Mouse (Mus musculus): Measurements from ENCODE around the gene Tbl1xr1.

The Tbl1xr1 gene

DNA sequence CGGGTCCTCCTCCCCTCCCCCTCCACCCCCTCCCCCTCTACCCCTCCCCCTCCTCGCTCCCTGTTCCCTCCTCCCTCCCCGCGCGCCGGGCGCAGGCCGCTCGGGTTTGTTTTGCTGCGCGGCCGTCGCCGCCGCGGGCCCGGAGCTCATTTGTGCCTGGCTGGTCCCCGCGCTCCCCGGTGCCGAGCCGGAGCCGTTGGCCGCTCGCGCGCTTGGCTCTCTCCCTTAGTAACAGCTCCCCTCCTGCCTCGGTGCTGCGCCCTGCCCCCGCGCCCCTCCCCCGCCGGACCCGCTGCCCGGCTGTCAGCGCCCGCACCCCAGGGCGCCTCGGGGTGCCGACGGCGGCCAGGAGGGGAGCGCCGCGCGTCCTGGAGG is at the start of gene Tbl1xr1:
TSS of gene Tbl1xr1 (plus strand) at position 92 of the 375 bp plus-strand sequence.
- peak; percentile 94 for DNase-seq (ENCODE audit: low spot score)

DNA sequence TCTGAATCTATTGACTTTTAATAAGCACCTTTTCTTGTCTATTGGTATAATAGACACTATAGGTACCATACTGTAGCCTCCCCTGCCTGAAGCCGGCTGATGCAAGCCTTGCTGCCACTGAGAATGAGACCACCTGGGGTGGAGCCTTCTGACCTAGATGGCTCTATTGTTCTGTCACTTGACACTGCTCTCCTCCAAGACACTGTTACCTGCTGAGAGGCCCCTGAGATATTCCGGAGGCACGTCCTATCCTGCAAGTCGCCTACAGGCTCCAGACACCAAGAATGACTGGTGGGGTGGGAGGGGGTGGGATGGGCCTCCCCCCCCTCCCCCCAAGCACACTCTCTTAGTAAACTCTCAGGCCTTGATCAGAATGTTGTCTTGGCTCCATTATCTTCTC is 38.4 kb upstream of the Tbl1xr1 start:
- DNase-seq (ENCODE audit: low spot score) = no peak

DNA sequence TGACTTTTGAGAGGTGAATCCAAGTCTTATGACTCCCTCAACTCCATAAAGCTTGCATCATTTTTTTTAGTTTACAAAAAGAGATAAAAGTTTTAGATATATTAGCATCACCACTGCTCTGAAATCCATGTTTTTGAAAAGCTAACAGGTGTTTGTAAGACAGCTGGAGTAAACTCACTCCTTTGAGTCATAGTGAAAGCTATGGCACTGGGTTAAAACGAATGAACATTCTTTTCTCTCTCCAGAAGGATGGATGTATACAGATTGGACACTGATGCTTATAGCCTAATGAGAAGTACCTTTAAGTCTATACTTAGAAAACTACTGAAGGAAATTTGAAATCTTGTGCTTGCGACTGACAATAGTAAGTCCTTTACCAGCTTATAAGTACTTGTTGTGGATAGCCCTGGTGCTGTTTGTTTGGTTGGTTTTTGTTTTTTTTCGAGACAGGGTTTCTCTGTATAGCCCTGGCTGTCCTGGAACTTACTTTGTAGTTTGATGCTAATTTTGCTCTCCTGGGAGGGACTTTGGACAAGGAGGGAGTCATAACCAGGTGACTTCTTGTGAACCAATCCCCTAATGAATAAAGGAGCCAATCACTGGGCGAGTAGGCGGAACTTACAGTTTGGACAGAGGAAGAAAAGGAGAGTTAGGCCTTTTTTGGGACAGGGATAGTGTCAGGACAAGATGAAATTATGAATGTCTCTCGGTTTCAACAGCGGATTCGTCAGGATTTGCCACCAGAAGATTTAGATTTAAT is 37.2 kb upstream of the Tbl1xr1 start:
- no peak for DNase-seq (ENCODE audit: low spot score)

DNA sequence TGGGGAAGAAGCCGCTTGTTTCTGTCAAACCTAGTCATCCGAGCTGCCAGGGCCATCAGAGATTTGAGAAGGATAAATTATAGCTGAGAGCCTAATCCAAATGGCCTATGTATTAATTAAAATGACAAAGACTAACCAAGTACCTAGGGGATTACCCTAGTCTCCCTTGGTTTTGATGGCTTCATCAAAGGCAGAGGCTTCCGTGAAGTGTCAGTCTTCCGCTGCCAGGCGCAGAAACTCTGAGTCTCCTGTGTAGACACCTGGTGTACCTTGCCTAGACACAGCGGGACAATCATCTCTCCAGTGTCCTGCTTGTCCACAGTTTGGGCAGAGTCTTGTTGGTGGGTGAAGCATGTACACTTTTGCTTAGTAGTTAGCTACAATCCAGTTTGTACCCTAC is 35.8 kb upstream of the Tbl1xr1 start:
- DNase-seq (ENCODE audit: low spot score) = no peak

DNA sequence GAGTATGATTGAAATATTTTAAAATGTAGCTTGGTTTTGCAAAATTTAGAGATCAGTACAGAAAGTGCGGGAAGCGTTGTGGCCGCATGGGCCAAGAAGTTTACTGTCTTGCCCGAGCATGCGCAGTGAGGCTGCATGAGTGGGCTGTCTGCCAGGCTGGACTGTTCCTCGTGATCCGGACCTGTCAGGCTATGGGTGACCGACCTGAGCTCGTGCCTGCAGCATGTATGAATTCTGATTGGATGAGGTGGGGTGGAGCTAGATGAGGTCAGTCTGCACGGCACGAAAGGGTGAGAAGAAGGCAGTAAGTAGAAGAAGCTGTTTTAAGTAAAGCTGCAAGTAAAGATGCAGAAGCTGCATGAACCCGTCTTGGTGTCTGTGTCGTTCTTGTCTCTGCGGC is 29.2 kb upstream of the Tbl1xr1 start:
- DNase-seq (ENCODE audit: low spot score) = no peak

DNA sequence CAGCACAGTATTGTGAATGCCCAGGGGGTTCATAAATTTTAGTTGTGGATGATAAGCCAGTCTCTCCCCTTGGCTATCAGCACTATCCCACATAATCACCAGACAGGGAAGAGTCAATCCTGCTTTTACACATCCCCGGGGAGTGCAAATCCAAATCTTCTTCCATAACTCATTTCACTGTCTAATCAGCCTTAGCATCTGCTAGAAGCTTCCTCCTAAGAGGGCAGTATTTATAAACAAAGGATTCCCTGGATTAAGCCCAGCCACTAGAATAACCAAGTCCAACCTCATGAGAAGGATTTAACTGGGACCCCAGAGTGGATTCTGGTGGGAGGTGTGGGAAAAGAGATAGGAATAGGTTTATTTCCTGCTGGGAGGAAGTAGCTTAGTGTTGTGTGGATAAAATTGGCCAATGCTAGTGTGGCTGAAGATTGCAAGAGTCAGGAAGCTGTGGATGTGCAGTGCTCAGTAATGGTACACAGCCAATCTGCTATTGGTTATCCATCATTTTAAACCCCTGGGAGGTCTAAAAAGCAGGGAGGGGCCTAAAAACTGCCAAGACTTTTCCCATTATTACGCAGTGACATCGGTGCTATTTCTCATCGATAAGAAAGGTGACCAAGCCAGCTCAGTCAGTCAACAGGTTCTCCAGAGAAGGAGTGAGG is 19.7 kb upstream of the Tbl1xr1 start:
- DNase-seq (ENCODE audit: low spot score) = no peak

DNA sequence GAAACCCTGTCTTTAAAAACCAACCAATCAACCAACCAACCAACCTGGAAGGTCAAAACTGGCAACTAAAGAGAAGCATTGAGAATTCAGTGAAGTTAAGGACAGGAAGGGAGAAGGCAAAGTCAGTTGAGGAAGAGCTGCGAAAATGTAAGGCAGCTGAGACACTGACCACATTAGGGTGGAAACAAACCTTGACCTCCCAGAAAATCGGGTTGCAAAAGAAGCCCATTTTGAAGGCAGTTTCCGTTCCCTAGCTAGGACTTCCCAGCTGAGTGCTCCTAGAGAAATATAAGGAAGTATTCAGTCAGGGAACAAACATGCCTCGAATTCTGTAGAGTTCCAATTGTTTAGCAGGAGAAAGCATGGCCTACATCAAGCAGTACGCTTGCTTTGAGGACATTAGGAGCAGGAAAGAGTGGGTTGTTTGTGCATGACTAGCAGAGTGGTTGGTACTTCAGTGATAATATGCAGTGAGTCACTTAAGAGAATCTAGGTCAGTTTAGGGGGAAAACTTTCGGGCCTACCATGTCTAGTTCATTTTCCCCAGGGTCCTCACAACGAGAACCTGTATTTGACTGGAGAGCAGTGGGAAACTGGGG is 18.1 kb upstream of the Tbl1xr1 start:
- no peak for DNase-seq (ENCODE audit: low spot score)

DNA sequence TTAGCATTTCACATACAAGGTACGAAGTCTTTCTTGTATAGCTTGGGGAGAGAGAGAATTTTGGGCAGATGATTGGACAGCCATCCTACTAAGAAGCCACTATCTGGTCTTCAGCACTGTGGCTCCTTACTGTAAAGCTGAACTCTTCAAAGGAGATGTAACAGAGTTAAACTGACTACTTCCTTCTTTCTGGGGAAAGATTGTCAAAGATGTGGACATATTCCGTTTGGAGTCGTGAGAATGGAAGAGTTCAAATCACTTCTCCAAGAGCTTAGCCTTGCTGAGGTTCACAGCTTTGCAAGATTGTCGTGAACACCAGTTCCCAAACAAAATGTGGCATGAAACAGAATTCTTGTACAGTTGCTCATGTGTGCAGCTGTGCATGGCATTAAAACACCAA is 15.3 kb upstream of the Tbl1xr1 start:
- DNase-seq (ENCODE audit: low spot score) = no peak

DNA sequence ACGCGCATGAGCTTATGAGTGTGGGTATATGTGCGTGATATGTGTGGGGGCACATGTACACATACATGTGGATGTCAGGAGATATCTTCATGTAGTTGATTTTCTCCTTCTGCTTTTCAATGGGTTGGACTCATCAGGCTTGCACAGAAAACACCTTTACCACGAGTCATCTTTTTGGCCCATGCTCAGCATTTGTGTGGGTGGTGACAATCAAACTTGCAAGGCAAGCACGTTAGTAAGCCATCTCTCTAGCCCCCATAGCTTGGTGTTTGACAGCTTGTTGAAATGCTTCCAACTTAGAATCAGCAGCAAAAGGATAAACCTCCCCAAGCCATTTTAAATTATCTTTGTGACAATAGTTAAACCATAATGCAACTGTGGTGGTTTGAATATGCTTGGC is 7.8 kb upstream of the Tbl1xr1 start:
- no peak for DNase-seq (ENCODE audit: low spot score)

DNA sequence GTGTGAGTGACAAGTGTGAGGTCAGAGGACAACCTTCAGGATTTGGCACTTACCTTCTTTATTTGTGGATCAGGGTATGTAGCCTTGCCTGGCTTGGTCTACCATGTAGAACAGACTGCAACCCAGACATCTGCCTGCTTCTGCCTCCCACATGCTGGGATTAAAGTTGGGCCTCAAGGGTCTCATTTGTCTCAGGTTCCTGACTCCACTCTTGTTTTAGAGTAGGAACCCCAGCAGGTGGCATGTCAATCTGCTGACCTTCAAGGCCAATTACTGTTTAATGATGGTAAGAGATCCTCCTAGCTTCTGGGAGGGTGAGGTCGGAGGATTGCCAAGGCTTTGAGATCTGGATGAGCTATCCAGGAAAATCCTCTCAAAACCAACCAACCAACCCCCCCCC is 2.5 kb upstream of the Tbl1xr1 start:
- no peak for DNase-seq (ENCODE audit: low spot score)

DNA sequence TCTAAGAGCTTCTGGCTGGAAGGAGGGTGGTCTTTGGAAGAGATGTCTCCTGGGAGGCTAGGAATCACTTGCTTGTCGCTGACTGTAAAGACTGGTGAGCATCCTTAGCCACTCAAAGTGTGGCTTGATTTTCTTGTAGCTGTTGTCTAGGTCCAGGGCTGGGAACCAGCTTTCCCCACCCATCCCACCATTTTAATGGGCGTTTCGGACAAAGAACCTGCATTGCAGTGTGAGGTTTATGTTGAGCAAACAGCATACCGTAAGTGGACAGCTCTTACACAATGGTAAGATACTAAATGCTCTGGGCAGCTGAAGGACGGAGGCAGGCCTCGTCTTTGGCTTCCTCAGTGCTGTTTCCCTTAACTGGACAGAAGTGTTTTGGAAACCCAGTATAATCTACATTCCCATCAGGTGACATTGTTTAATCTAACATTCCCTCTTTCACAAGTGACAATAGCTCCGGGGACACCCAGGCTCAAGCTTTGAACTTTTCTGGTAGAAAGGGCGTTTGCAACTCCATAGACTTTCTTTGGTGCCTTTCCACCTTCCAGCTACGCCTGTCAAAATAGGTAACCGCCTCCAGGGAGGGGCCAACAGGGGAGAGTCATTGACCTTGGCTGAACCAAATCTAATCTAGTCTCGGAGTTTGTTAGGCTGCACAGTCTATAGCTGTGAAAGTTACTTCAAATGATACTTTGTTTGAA is 1.7 kb upstream of the Tbl1xr1 start:
- peak; percentile 50 for DNase-seq (ENCODE audit: low spot score)

DNA sequence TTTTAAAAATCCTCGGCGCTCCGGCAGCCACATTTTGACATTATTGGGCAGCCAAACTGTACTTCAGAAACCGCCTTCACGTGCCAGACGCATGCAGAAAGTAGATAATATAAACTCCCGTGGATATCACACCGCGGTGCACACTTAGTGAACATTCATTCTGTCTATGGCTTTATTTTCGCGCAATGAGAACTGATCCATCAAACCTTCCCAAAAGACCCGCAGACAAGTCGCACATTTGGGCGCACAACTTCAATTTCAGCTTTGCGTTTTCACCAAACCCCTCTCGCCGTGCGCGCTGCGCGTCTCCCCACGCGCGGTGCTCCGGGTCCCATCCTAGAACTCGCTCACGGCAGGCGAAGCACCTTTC is 950 bp upstream of the Tbl1xr1 start:
- no peak for DNase-seq (ENCODE audit: low spot score)

DNA sequence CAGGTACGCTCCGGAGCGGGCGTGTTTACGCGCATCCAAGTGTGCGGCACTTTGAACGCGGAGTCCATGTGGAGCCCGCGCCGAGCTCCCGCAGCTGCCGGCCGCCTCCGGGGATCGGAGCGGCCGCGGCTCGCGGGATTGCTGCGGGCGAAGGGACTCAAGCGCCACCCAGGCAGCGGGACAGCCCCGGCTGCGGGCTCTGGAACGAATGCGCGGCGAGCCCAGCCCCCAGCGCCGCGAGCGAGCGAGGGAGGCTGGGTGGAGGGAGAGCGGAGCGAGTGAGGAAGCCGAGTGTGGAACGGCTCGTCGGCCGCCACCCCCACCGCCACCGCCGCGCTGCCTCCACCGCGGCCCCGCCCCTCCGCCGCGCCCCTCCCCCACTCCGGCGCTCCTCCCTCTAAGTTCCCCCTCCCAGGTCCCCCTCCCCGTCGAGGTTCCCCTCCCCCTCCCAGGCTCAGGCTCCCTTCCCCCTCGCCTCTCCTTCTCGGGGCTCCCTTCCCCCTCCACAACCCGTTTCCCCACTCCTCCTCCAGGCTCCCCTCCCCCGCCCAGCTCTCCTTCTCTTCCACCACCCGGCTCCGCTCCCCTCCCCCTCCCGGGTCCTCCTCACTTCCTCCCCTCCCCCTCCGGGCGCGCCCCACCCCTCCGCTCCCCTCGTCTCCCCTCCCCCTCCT is 428 bp upstream of the Tbl1xr1 start:
- DNase-seq (ENCODE audit: low spot score) = peak; percentile 86

DNA sequence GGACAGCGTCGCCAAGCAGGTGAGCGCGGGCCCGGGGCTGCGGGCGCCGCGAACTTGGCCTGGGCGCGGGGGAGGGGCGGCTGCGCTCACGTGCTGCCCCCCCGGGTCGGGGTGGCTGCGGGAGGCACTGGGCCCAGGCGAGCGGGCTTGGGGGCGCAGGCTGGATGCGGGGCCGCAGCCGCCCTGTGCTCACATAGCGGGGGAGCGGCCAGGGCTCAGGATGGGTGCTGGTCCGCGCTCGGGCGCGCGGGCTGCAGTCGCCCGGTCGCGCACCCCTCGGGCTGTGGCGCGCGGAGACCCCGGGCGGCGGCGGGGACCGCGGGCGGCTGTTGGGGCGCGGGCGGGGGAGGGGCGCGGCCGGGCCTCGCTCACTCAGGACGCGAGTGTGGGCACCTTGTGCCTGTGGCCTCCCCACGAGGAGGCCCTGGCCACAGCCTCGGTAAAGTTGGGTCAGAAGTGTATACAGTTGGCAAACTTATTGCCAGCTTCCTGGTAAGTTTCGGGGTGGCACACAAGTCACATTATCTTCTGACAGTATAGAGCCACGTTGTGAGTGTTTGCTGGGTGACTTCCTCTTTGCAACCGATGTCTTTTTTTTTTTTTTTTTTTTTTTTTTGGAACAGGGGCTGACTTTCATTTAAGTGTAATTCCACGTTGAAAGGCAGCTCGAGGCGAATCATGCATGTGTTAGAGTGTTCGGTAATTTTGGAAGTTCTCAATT is 644 bp downstream of the Tbl1xr1 start:
- no peak for DNase-seq (ENCODE audit: low spot score)

DNA sequence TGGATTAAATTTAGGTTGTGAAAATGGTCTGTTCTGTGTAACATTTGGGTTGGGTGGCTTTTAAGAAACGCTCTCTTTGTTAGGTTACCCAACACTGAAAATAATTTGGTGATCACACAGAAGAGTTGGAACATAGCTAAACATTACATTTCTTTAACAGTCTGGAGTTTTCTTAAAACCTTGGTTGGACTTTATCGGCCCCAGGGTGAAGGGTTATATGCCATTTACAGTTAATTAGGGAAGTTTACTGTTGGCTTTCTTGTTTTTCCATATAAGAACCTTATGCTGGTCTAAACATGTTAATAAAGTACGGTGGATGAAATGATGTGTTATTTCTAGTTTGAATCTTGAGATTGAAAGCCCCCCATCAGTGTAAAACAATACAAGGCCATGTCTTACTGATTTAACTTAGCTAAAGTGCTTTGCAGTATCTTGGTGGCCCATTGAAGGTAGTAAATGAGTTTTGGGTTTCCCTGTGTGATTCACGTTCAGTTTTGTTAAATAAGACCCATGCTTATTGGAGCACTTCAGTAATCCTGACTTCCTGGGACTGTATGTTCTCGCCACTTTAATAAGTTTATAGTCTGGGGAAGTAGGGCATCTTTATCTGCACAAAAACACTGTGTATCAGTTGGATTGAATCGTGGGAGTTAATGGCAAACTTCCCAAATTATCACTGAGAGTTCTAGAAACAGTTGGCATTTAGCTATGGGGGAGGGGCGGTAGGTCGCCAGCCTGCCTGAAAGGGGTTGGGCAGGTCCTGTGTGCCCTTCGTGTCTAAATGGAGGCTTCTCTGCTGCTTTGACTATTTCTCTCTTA is 1.4 kb downstream of the Tbl1xr1 start:
- peak; percentile 31 for DNase-seq (ENCODE audit: low spot score)

DNA sequence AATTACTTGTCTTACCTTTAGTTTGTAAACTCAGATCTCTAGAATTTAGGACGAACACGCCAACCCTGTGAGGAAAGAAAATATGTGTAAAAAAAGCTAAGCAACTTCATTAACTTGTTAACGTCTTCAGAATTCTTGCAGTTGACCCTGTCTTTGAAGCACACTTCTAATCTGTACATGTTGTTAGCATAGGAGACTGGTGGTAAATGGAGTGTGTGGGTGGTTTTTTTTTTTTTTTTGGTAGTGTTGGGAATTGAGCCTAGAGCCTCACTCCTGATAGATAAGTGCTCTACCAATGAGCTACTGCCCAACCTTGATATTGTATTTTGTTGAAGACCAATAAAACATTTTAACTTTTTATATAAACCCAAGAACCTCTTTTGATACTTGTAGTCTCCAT is 2.1 kb downstream of the Tbl1xr1 start:
- no peak for DNase-seq (ENCODE audit: low spot score)

DNA sequence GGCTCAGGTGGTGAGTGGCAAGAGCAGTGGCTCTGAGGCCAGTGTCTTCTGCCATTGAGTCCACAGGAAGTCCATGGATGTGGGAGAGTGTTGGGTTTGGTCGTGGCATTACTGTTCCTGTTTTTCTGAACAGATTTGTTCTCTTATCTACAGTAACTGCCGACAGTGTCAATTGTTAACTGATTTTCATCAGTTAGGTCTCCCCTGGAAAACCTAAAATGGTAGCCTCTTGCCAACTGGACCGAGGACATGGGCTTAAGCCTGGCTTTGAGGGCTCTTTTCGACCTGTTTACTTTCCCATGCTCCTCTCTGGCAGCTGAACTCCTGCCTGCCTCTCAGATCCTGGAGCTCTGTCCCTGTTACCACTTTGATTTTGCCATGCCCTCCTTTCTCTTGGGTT is 5.4 kb downstream of the Tbl1xr1 start:
- no peak for DNase-seq (ENCODE audit: low spot score)

DNA sequence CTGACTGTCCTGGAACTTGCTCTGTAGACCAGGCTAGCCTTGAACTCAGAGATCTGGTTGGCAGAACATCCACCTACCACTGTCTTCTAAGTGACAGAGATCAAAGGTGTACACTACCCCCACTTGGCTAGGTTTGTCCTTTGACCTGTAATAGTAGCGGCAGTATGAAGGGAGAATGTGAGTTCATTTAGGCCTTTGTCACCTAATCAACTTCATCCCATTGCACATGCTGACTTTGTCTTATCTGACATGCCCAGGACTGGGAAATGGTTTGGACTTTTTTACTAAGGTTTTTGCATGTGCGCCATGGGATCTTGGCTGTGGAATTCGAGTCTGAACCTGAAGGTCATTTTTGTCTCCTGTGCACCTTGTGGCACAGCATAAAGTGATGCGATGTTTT is 6.4 kb downstream of the Tbl1xr1 start:
- no peak for DNase-seq (ENCODE audit: low spot score)

DNA sequence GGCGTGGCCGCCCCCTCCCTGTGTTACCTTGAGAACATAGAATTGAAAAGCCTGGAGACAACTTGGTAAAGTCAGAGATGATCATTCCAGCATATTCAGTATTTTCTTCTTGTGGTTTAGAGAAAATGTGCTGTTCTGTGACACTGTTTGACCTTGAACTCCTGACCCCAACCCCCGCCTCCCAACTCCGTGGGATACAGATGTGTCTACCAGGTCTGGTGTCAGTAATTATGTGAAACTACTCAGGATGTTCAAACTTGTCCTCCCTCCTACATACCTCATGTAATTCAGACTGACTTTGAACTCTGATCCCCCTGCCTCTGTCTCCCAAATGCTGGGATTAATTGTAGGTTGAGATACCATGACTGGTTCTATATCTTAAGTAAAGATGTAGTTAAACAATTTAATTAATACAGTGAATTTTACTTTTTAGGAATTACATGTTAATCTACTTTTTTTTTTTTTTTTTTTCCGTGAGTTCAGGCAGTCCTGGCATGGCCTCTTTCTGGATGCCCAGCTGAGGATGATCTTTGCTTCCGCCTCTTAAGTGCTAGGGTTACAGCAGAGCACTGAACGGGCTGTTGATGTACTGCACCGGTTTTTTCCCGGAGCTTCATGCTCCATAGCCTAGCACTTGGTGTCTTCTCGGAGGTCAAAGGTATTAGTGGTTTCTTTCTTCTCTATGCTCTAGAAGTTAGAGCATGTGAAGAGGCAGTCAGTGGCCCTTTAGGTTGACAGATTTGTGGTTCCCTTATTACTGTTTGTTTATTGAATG is 8.0 kb downstream of the Tbl1xr1 start:
- no peak for DNase-seq (ENCODE audit: low spot score)

DNA sequence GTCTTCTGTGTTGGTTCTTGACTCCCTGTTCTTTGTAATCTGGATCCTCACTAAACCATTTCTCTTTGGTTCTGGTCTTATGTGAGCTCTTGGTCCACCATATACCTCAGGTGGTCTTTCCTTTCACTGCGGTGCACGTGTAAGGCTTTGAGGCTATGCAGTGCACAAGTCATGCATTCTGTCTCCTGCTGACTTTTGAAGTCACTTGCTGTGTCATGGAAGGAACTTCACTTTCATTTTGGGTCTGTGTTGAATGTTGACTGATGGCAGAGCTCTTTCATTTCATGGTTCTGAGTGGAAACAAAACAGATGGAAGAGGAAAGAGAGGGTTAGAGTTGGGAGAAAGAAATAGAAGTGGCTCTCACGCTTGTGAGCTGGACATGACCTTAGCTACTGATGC is 13.4 kb downstream of the Tbl1xr1 start:
- no peak for DNase-seq (ENCODE audit: low spot score)
